7 mouse cellular contexts compared by ENCODE assay signal in the genomic region with DNA sequence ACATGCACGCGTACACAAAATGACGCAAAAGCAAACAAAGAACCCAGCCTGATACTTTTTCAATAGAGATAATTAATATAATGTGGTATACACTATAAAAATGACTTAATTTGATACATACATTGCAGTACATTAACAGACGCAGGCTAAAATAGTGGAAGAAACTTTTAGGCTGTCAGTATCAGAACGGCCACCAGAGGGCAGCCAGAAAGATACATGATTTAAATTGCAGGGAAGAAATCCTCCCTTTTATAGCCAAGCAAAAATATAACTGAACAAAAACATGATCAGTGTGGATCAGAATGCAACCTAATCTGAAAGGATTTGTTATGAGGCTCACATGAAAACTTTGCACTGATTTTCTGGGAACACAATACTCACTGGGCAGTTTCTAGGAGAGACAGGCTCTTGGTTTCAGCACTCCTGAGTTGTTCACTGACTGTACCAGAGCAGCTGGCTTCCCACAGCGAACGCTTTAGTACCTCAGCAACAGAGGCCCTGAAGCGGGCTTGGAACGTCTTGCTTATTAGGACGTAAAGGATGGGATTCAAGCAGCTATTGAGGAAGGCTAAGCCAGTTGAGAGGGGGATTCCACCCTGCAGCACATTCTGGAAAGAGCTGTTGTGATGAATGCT. TPM values are rescaled to one million over a fixed set of nuclear protein-coding genes. Genes with fewer than 3 reads are reported as not detected.
DNase-seq lines count a peak whose midpoint lies in the region; ATAC-seq and TF ChIP-seq lines count a peak whose summit lies in the region.

No protein-coding gene starts in this region.

- H3K4me3 ChIP-seq in forebrain, embryonic 12.5 days (replicated peaks) = no peak overlapping the region
- no peak overlapping the region for H3K4me3 ChIP-seq in lung, embryonic 14.5 days (ENCODE audit: low read depth, low read length)

- no peak overlapping the region for H3K9ac ChIP-seq in forebrain, embryonic 12.5 days
- no peak overlapping the region for H3K9ac ChIP-seq in lung, embryonic 14.5 days

- ATAC-seq in forebrain, embryonic 12.5 days (ENCODE audit: low FRiP score) = no peak
- ATAC-seq in lung, embryonic 14.5 days (ENCODE audit: insufficient read depth) = 0 out of 2 replicates have a peak, but pooled peaks have one; percentile 10

- H3K27me3 ChIP-seq in forebrain, embryonic 12.5 days = no peaks in the 10 kb centered on the region
- no peaks in the 10 kb centered on the region for H3K27me3 ChIP-seq in lung, embryonic 14.5 days (ENCODE audit: insufficient read depth, low read length)

- H3K4me1 ChIP-seq in forebrain, embryonic 12.5 days = peaks cover 10% of the 10 kb centered on the region
- peaks cover 4% of the 10 kb centered on the region; the same call in 1 of the 2 replicates for H3K4me1 ChIP-seq in lung, embryonic 14.5 days (ENCODE audit: insufficient read depth)

- peak; percentile 78 for TF ChIP-seq CTCF in lung, embryonic 14.5 days (IDR thresholded peaks at IDR 0.05; ENCODE audit: low read depth)

- no peaks in the 10 kb centered on the region for H3K9me3 ChIP-seq in forebrain, embryonic 12.5 days
- H3K9me3 ChIP-seq in lung, embryonic 14.5 days (ENCODE audit: low read depth, low read length) = no peaks in the 10 kb centered on the region

- H3K4me2 ChIP-seq in forebrain, embryonic 12.5 days = no peak overlapping the region
- no peak overlapping the region for H3K4me2 ChIP-seq in lung, embryonic 14.5 days

- H3K36me3 ChIP-seq in forebrain, embryonic 12.5 days (replicated peaks) = peaks cover 25% of the 10 kb centered on the region
- H3K36me3 ChIP-seq in lung, embryonic 14.5 days (ENCODE audit: insufficient read depth) = peaks cover 30% of the 10 kb centered on the region

- peak; percentile 65 for DNase-seq in urinary bladder, postnatal 14 days (ENCODE audit: low spot score)
- no peak for DNase-seq in urinary bladder, postnatal 10 days (ENCODE audit: low spot score)
- peak; percentile 47 to 64 for DNase-seq in adrenal gland, postnatal 36 days
- peak; percentile 54 for DNase-seq in kidney, postnatal 14 days
- peak; percentile 87 for DNase-seq in lung, embryonic 14.5 days
- peak; percentile 32 to 45 for DNase-seq in right cerebral cortex, postnatal 36 days (ENCODE audit: low spot score in 2 of 2)

- 62% methylated on average over 10 of the region's 10 CpGs for WGBS in forebrain, embryonic 12.5 days
- WGBS in lung, embryonic 14.5 days = 53% methylated on average over 10 of the region's 10 CpGs

- peak overlapping the region; percentile 64; the same call in 1 of the 2 replicates for H3K27ac ChIP-seq in forebrain, embryonic 12.5 days
- H3K27ac ChIP-seq in lung, embryonic 14.5 days (ENCODE audit: low read depth) = no peak overlapping the region

RNA-seq across cellular contexts. Expression of gene Ndufs1, which starts 6.1 kb away (rescaled TPM):
- 100 to 1,000 TPM; 264 to 289 TPM for total RNA-seq in adrenal gland, postnatal 36 days (2021)
- polyA plus RNA-seq in forebrain, embryonic 12.5 days (2016; fragmentation: Nextera tagmentation; extraction: Ambion mirVana) = 122 and 129 TPM in 2 replicates
- 132 and 135 TPM in 2 replicates for polyA plus RNA-seq in lung, embryonic 14.5 days (2014; fragmentation: Nextera tagmentation; extraction: Ambion mirVana)

RNA-seq across cellular contexts. Expression of gene Eef1b2, which starts 6.1 kb away (rescaled TPM):
- 100 to 1,000 TPM; 624 to 648 TPM for total RNA-seq in adrenal gland, postnatal 36 days (2021)
- 397 and 421 TPM in 2 replicates for polyA plus RNA-seq in forebrain, embryonic 12.5 days (2016; fragmentation: Nextera tagmentation; extraction: Ambion mirVana)
- 660 and 695 TPM in 2 replicates for polyA plus RNA-seq in lung, embryonic 14.5 days (2014; fragmentation: Nextera tagmentation; extraction: Ambion mirVana)

RNA-seq across cellular contexts. Expression of gene Gpr1, which starts 31.6 kb away (rescaled TPM):
- under 1 TPM; 0.17 to 0.23 TPM for total RNA-seq in adrenal gland, postnatal 36 days (2021)
- 0.36 and 0.59 TPM in 2 replicates for polyA plus RNA-seq in forebrain, embryonic 12.5 days (2016; fragmentation: Nextera tagmentation; extraction: Ambion mirVana)
- not detected in 2 replicates for polyA plus RNA-seq in lung, embryonic 14.5 days (2014; fragmentation: Nextera tagmentation; extraction: Ambion mirVana)
